Mouse (Mus musculus) lung, postnatal 4 days (tissue): ENCODE measurements around the gene Rnf115.

Experiments used
- DNase-seq, 2 experiments: peaks; one replicate each; pipeline ENCODE4 v3.0.0; 2021

The Rnf115 gene

GRCm38 (mm10) chr3:96788506-96788905 is 61.0 kb downstream of the Rnf115 start:
- no peak for DNase-seq

- DNase-seq = no peak
Observed at GRCm38 (mm10) chr3:96800254-96800653, 72.8 kb downstream of the Rnf115 start.

- no peak for DNase-seq
Observed at GRCm38 (mm10) chr3:96802214-96802613, 74.8 kb downstream of the Rnf115 start.

GRCm38 (mm10) chr3:96808136-96808535 is 80.7 kb downstream of the Rnf115 start:
- no peak for DNase-seq

GRCm38 (mm10) chr3:96808651-96809050 is 81.2 kb downstream of the Rnf115 start:
- DNase-seq = peak in 1 of 2 experiments; percentile 35

GRCm38 (mm10) chr3:96811232-96811631 is 83.8 kb downstream of the Rnf115 start:
- no peak for DNase-seq

GRCm38 (mm10) chr3:96812395-96813091 is 85.1 kb downstream of the Rnf115 start:
- DNase-seq = peak; percentile 70 to 86

GRCm38 (mm10) chr3:96813106-96813505 is 85.6 kb downstream of the Rnf115 start:
- DNase-seq = peak; percentile 63 to 80

- peak; percentile 36 to 43 for DNase-seq
Observed at GRCm38 (mm10) chr3:96813591-96814244, 86.3 kb downstream of the Rnf115 start.

- DNase-seq = no peak
Observed at GRCm38 (mm10) chr3:96814342-96814741, 86.9 kb downstream of the Rnf115 start.

GRCm38 (mm10) chr3:96820116-96820915 is 92.9 kb downstream of the Rnf115 start:
- peak in 1 of 2 experiments; percentile 17 for DNase-seq

- peak in 1 of 2 experiments; percentile 2 for DNase-seq
Observed at GRCm38 (mm10) chr3:96821581-96821980, 94.1 kb downstream of the Rnf115 start.

GRCm38 (mm10) chr3:96823701-96824100 is 96.2 kb downstream of the Rnf115 start:
- DNase-seq = peak in 1 of 2 experiments; percentile 18

- peak in 1 of 2 experiments; percentile 14 for DNase-seq
Observed at GRCm38 (mm10) chr3:96824614-96825013, 97.2 kb downstream of the Rnf115 start.

- DNase-seq = peak in 1 of 2 experiments; percentile 5
Observed at GRCm38 (mm10) chr3:96825261-96825660, 97.8 kb downstream of the Rnf115 start.

GRCm38 (mm10) chr3:96828308-96828864 is 100.9 kb downstream of the Rnf115 start:
- peak in 1 of 2 experiments; percentile 7 for DNase-seq

- DNase-seq = no peak
Observed at GRCm38 (mm10) chr3:96828984-96829383, 101.5 kb downstream of the Rnf115 start, which contains the start of the genes Pdzk1 and Cd160. Gene Pdzk1 (plus strand): TSS chr3:96829284. Gene Cd160 (minus strand): TSS chr3:96829351.

GRCm38 (mm10) chr3:96829856-96830255 is 102.4 kb downstream of the Rnf115 start:
- DNase-seq = no peak

- no peak for DNase-seq
Observed at GRCm38 (mm10) chr3:96832930-96833329, 105.5 kb downstream of the Rnf115 start.

- DNase-seq = no peak
Observed at GRCm38 (mm10) chr3:96834587-96835348, 107.3 kb downstream of the Rnf115 start.

- DNase-seq = no peak
Observed at GRCm38 (mm10) chr3:96836414-96836813, 109.0 kb downstream of the Rnf115 start.

GRCm38 (mm10) chr3:96838996-96839645 is 111.7 kb downstream of the Rnf115 start:
- DNase-seq = peak in 1 of 2 experiments; percentile 5
